Mouse (Mus musculus) forebrain, embryonic 10.5 days (tissue): ENCODE data around the gene Snx18. TPM values are rescaled to one million over a fixed set of nuclear protein-coding genes. Genes with fewer than 3 reads are reported as not detected.
A peak's percentile ranks its signal among the peaks of the same experiment; 100 is the strongest.

ENCODE experiments used
- DNase-seq: peaks from one replicate; pipeline ENCODE4 v3.0.0-alpha.2; 2017; ENCODE audit warnings: low spot score; ENCODE audit errors: extremely low spot score
- H3K27ac ChIP-seq: fragments of 300-500 bp; sonication (generic); 2 replicates; pipeline ENCODE4 v1.5.1; 2016; ENCODE audit warnings: mild to moderate bottlenecking
- H3K27me3 ChIP-seq: fragments of 300-500 bp; sonication (generic); 2 replicates; pipeline ENCODE4 v1.6.1; 2016; ENCODE audit warnings: mild to moderate bottlenecking; ENCODE audit not compliant: poor library complexity, severe bottlenecking
- H3K36me3 ChIP-seq: fragments of 300-500 bp; sonication (generic); replicated peaks from 2 replicates; pipeline ENCODE4 v1.6.1; 2016; ENCODE audit warnings: mild to moderate bottlenecking, moderate library complexity
- H3K4me1 ChIP-seq: fragments of 300-500 bp; sonication (generic); 2 replicates; pipeline ENCODE4 v1.6.1; 2016
- H3K4me3 ChIP-seq: fragments of 300-500 bp; sonication (generic); 2 replicates; pipeline ENCODE4 v1.5.1; 2016; ENCODE audit warnings: mild to moderate bottlenecking, moderate library complexity
- H3K9me3 ChIP-seq: fragments of 300-500 bp; sonication (generic); 2 replicates; pipeline ENCODE4 v1.6.1; 2016; ENCODE audit warnings: mild to moderate bottlenecking, moderate library complexity
- WGBS: fragments of 180-500 bp; shearing (Covaris S2); methylation state at CpG from one replicate; pipeline ENCODE4 v1.1.7; 2016; 5-methylcytosine and 5-hydroxymethylcytosine counted together
- polyA plus RNA-seq: library from polyadenylated mRNA; unstranded; fragments of >200 nt; fragmentation: Nextera tagmentation; extraction: Ambion mirVana; gene quantifications from 2 replicates; pipeline ENCODE4 v1.2.1, GENCODE M21; 2016

Snx18 gene
- polyA plus RNA-seq, 1 experiment from 2014 or later, result 11.2 TPM

- no peaks in the 10 kb centered on the region for H3K27me3 ChIP-seq
- no peak overlapping the region for H3K4me3 ChIP-seq
- H3K4me1 ChIP-seq, result peaks cover 25% of the 10 kb centered on the region
- DNase-seq, result no peak
- no peak overlapping the region for H3K27ac ChIP-seq
- H3K36me3 ChIP-seq, result peaks cover 42% of the 10 kb centered on the region
- no peaks in the 10 kb centered on the region for H3K9me3 ChIP-seq
- WGBS, result 91% methylated on average over 7 of the region's 7 CpGs
Observed at GRCm38 (mm10) chr13:113589499-113589898, 28.9 kb downstream of the Snx18 start.

DNA sequence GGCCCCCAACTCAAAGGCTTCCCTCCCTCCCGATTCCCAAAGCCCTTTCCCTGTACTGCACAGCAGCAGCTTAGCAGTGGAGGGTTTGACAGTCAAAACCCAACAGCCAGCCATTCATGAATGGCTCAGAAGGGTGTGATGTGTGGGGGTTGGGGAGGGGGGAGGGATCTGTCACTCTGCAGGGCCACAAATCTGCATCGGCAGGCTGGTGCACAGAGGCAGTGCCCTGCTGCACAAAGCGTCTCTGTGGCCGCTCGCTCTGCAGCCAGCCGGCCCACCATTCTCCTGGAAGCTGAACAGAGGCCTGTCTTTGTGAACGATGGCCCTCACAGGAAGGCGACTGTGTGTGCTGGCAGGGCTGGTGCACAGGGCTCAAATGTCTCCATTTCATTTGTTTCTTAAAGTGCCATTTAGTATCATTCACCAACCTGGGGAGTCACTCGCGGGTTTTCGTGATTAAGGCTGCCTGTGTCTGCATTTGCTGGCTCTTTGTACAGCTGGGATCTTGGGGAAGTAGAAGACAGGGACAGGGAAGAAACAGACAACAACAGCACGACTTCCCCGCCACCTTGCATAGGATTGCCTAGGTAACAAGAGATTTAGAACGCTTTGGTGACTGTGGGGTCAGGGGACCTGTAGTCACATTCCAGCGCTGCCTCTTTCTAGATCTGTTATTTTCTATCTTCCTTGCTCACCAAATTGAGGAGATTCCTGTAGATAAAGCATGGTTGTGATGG lies 31.0 kb downstream of the Snx18 start:
- Histone ChIP-seq H3K4me3 (peak overlapping the region; percentile 29), H3K27me3 (no peaks in the 10 kb centered on the region), H3K27ac (peak overlapping the region; percentile 80), H3K36me3 (peaks cover 24% of the 10 kb centered on the region), H3K4me1 (peaks cover 25% of the 10 kb centered on the region), H3K9me3 (no peaks in the 10 kb centered on the region)
- peak; percentile 69 for DNase-seq
- 7% methylated on average over 15 of the region's 15 CpGs for WGBS

GRCm38 (mm10) chr13:113585606-113586005 lies 32.8 kb downstream of the Snx18 start:
- peaks cover 6% of the 10 kb centered on the region for H3K36me3 ChIP-seq
- H3K9me3 ChIP-seq, result no peaks in the 10 kb centered on the region
- DNase-seq, result no peak
- peaks cover 25% of the 10 kb centered on the region for H3K4me1 ChIP-seq
- H3K4me3 ChIP-seq, result no peak overlapping the region
- H3K27me3 ChIP-seq, result no peaks in the 10 kb centered on the region
- 96% methylated on average over 3 of the region's 3 CpGs for WGBS
- no peak overlapping the region for H3K27ac ChIP-seq

DNA sequence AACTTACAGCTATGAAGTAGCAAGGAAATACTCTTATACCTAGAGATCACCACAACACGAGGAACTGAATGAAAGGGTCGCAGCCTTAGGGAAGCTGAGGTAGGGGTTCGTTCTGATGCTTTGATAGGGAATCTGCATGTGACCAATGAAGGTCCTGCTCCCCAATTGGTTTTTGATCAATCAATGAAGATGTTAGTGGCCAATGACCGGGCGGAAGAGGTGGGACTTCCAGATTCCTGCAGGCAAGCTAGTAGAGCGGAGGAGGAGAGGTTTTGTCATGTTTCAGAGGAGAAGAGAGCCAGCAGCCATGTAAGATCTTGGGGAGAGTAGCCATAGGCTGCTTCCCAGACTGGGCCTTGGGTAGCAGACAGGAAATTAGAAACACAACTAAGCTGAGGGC lies 33.9 kb downstream of the Snx18 start:
- peaks cover 25% of the 10 kb centered on the region for H3K4me1 ChIP-seq
- H3K27me3 ChIP-seq, result no peaks in the 10 kb centered on the region
- H3K27ac ChIP-seq, result no peak overlapping the region
- no peaks in the 10 kb centered on the region for H3K9me3 ChIP-seq
- DNase-seq, result no peak
- H3K4me3 ChIP-seq, result no peak overlapping the region
- no peaks in the 10 kb centered on the region for H3K36me3 ChIP-seq
- 71% methylated on average over 6 of the region's 6 CpGs for WGBS

GRCm38 (mm10) chr13:113583563-113583962 lies 34.8 kb downstream of the Snx18 start:
- Histone ChIP-seq H3K4me3 (no peak overlapping the region), H3K9me3 (no peaks in the 10 kb centered on the region), H3K4me1 (peaks cover 25% of the 10 kb centered on the region), H3K27ac (no peak overlapping the region), H3K36me3 (no peaks in the 10 kb centered on the region), H3K27me3 (no peaks in the 10 kb centered on the region)
- WGBS, result 82% methylated on average over 4 of the region's 4 CpGs
- no peak for DNase-seq

GRCm38 (mm10) chr13:113582024-113582423 lies 36.3 kb downstream of the Snx18 start:
- no peak for DNase-seq
- Histone ChIP-seq H3K4me1 (peaks cover 11% of the 10 kb centered on the region), H3K9me3 (no peaks in the 10 kb centered on the region), H3K27ac (no peak overlapping the region), H3K27me3 (no peaks in the 10 kb centered on the region), H3K4me3 (no peak overlapping the region), H3K36me3 (no peaks in the 10 kb centered on the region)
- 92% methylated on average over 1 of the region's 1 CpGs for WGBS

- Histone ChIP-seq H3K27ac (no peak overlapping the region), H3K9me3 (no peaks in the 10 kb centered on the region), H3K4me1 (peaks cover 5% of the 10 kb centered on the region), H3K27me3 (no peaks in the 10 kb centered on the region), H3K36me3 (no peaks in the 10 kb centered on the region), H3K4me3 (no peak overlapping the region)
- DNase-seq, result no peak
- WGBS, result 90% methylated on average over 5 of the region's 5 CpGs
Observed at GRCm38 (mm10) chr13:113581436-113581835, 36.9 kb downstream of the Snx18 start.

GRCm38 (mm10) chr13:113580400-113580790 lies 38.0 kb downstream of the Snx18 start:
- DNase-seq, result no peak
- 83% methylated on average over 6 of the region's 6 CpGs for WGBS
- Histone ChIP-seq H3K4me1 (no peaks in the 10 kb centered on the region), H3K9me3 (no peaks in the 10 kb centered on the region), H3K36me3 (no peaks in the 10 kb centered on the region), H3K27ac (no peak overlapping the region), H3K4me3 (no peak overlapping the region), H3K27me3 (no peaks in the 10 kb centered on the region)

GRCm38 (mm10) chr13:113579788-113580399 lies 38.5 kb downstream of the Snx18 start:
- Histone ChIP-seq H3K4me3 (no peak overlapping the region), H3K9me3 (no peaks in the 10 kb centered on the region), H3K27me3 (no peaks in the 10 kb centered on the region), H3K4me1 (no peaks in the 10 kb centered on the region), H3K36me3 (no peaks in the 10 kb centered on the region), H3K27ac (no peak overlapping the region)
- no peak for DNase-seq
- 69% methylated on average over 7 of the region's 7 CpGs for WGBS

- no peaks in the 10 kb centered on the region for H3K4me1 ChIP-seq
- 88% methylated on average over 13 of the region's 13 CpGs for WGBS
Observed at GRCm38 (mm10) chr13:113574232-113574631, 44.1 kb downstream of the Snx18 start.

DNA sequence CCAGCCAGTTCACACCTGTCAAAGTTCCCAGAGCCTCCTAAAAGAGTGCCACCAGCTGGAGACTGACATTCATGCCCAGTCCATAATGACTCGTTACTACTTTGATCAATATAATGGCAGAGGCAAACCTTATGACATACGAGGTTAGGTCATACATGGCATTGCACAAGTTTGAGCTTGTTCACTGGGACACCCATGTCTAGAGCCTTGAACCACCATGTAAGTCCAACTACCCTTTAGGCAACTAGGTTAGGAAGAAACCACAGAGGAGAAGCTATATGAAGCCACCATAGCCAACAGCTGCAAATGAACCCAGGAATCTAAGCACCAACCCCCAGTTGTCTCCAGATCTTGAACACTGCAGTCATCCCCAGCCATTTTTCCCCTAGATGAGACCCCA lies 45.0 kb downstream of the Snx18 start:
- H3K4me3 ChIP-seq, result no peak overlapping the region
- no peaks in the 10 kb centered on the region for H3K9me3 ChIP-seq
- H3K4me1 ChIP-seq, result no peaks in the 10 kb centered on the region
- WGBS, result 92% methylated on average over 2 of the region's 2 CpGs
- no peak for DNase-seq
- H3K36me3 ChIP-seq, result no peaks in the 10 kb centered on the region
- no peak overlapping the region for H3K27ac ChIP-seq
- no peaks in the 10 kb centered on the region for H3K27me3 ChIP-seq

More at GRCm38 (mm10) chr13:113574232-113574631, 44.1 kb downstream of the Snx18 start:
- Histone ChIP-seq H3K4me3 (no peak overlapping the region), H3K27ac (no peak overlapping the region), H3K36me3 (no peaks in the 10 kb centered on the region), H3K9me3 (no peaks in the 10 kb centered on the region), H3K27me3 (no peaks in the 10 kb centered on the region)
- DNase-seq, result no peak

DNA sequence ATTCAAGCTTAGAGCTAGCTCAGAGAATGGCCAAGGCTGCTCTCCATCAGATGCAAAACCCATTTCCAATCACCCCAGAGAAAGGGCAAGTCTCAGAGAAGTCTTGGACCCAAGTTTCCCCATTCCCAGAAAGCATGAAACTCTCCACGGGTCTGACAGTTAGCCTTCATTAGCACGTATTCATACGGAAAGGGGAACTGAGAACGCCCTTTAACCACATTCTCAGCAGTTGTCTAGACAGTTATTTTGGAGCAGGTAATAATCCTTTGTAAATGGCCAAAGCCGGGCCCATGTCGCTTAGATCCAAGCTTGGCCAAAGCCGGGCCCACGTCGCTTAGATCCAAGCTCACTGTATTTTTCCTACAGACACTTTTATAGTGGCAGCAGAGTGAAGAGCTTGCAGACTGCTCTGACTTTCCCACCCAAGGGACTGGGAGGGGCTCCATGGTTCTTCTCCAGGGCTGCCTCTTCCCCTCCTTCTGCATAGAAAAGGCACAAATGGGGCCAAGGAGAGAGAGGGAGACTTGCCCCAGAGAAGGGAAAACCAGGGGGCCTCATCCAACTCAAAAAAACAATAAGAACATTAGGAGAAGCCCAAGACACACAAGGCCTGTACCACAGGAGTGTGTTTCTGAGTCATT lies 46.2 kb downstream of the Snx18 start:
- Histone ChIP-seq H3K9me3 (peaks cover 4% of the 10 kb centered on the region; the same call in 1 of the 2 replicates), H3K4me1 (no peaks in the 10 kb centered on the region), H3K27ac (no peak overlapping the region), H3K36me3 (no peaks in the 10 kb centered on the region), H3K4me3 (no peak overlapping the region), H3K27me3 (no peaks in the 10 kb centered on the region)
- whole genome bisulfite sequencing, result 86% methylated on average over 9 of the region's 9 CpGs
- DNase-seq, result no peak

GRCm38 (mm10) chr13:113569526-113569925 lies 48.8 kb downstream of the Snx18 start:
- Histone ChIP-seq H3K4me3 (no peak overlapping the region), H3K36me3 (no peaks in the 10 kb centered on the region), H3K9me3 (peaks cover 4% of the 10 kb centered on the region; the same call in 1 of the 2 replicates), H3K27me3 (no peaks in the 10 kb centered on the region), H3K27ac (no peak overlapping the region), H3K4me1 (no peaks in the 10 kb centered on the region)
- WGBS, result 13% methylated on average over 2 of the region's 2 CpGs
- DNase-seq, result no peak
